Mouse (Mus musculus) midbrain, embryonic 11.5 days (tissue): ENCODE results near the gene Prn. TPM values are rescaled to one million over a fixed set of nuclear protein-coding genes. Genes with fewer than 3 reads are reported as not detected.

Experiments
- ATAC-seq: fragments of 200-750 bp; cut with Nextera tagmentation; 2 replicates; pipeline ENCODE4 v1.8.0; 2017; ENCODE audit warnings: moderate TSS enrichment, moderate library complexity; ENCODE audit not compliant: low FRiP score
- DNase-seq: peaks from one replicate; pipeline ENCODE4 v3.0.0; 2015; ENCODE audit warnings: low spot score; ENCODE audit errors: missing footprints
- H3K27ac ChIP-seq: fragments of 300-500 bp; sonication (generic); 2 replicates; pipeline ENCODE4 v1.5.1; 2014; ENCODE audit warnings: low read depth, low read length
- H3K27me3 ChIP-seq: fragments of 300-500 bp; sonication (generic); 2 replicates; pipeline ENCODE4 v1.6.1; 2014; ENCODE audit warnings: mild to moderate bottlenecking, low read length, moderate library complexity, mixed read lengths; ENCODE audit not compliant: control insufficient read depth, insufficient read depth
- H3K36me3 ChIP-seq: fragments of 300-500 bp; sonication (generic); 2 replicates; pipeline ENCODE4 v1.6.1; 2014; ENCODE audit warnings: mild to moderate bottlenecking, low read length, moderate library complexity, mixed read lengths; ENCODE audit not compliant: control insufficient read depth, insufficient read depth
- H3K4me1 ChIP-seq: fragments of 300-500 bp; sonication (generic); 2 replicates; pipeline ENCODE4 v1.6.1; 2014; ENCODE audit warnings: low read length; ENCODE audit not compliant: control insufficient read depth, insufficient read depth
- H3K4me2 ChIP-seq: fragments of 300-500 bp; sonication (generic); 2 replicates; pipeline ENCODE4 v1.6.1; 2014; ENCODE audit warnings: mild to moderate bottlenecking, moderate library complexity
- H3K4me3 ChIP-seq: fragments of 300-500 bp; sonication (generic); 2 replicates; pipeline ENCODE4 v1.5.1; 2014; ENCODE audit warnings: low read depth, low read length
- H3K9ac ChIP-seq: fragments of 300-500 bp; sonication (generic); 2 replicates; pipeline ENCODE4 v1.6.1; 2014; ENCODE audit warnings: low read length
- H3K9me3 ChIP-seq: fragments of 300-500 bp; sonication (generic); 2 replicates; pipeline ENCODE4 v1.6.1; 2016; ENCODE audit warnings: low read length; ENCODE audit not compliant: control insufficient read depth
- WGBS: fragments of 180-500 bp; shearing (Covaris S2); extraction: QIAGEN DNeasy Blood & Tissue Kit; methylation state at CpG from one replicate; pipeline ENCODE4 v1.1.7; 2014; 5-methylcytosine and 5-hydroxymethylcytosine counted together
- polyA plus RNA-seq: library from polyadenylated mRNA; unstranded; fragments of >200 nt; fragmentation: Nextera tagmentation; extraction: Ambion mirVana; gene quantifications from 2 replicates; pipeline ENCODE4 v1.2.1, GENCODE M21; 2014

Gene Prn
- polyA plus RNA-seq, 1 experiment from 2014 or later = not detected

DNA sequence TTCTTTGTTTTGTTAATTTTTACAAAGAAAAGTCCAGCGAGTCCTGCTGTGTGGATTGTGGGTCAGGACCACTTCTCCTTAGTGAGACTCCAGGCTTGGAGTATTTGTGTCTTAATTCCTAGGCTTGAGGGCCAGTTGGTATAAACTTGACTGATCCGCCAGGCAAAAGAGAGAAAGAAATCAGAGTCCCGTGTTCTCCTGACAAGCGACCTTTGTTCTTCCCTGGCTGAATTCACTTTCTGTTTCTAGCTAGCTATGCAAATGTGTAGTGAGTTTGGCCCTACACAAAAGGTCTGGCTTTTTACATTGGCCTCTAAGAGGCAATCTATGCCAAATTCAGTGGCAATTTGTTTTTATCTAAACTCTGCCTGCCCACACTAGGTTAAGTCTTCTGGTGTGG is 28.0 kb upstream of the Prn start:
- Histone ChIP-seq H3K4me1 (peaks cover 7% of the 10 kb centered on the region; the same call in 1 of the 2 replicates), H3K9me3 (no peaks in the 10 kb centered on the region), H3K4me2 (no peak overlapping the region), H3K27me3 (no peaks in the 10 kb centered on the region), H3K4me3 (no peak overlapping the region), H3K9ac (no peak overlapping the region), H3K36me3 (no peaks in the 10 kb centered on the region), H3K27ac (no peak overlapping the region)
- DNase-seq = no peak
- no peak for ATAC-seq
- WGBS = 66% methylated on average over 4 of the region's 4 CpGs

DNA sequence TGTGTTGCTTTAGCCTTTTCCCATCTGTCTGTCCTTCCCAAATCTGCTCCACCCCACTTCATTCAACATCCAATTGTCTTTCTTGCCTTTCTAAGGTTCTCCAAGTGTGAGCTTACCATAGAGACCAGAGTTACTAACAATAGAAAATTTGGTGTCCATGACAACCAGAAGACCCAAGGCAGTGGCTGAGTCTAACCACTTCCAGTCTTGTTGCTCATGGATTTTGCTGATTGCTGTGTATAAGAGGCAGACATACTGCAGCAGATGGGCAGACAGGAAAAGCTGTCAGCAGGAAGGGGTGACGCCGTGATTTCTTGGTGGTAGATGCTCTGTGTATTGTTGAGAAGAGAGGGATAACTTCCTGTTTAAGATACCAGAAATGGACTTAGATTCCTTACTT is 26.6 kb upstream of the Prn start:
- Histone ChIP-seq H3K9ac (no peak overlapping the region), H3K4me1 (peaks cover 7% of the 10 kb centered on the region; the same call in 1 of the 2 replicates), H3K4me3 (no peak overlapping the region), H3K9me3 (no peaks in the 10 kb centered on the region), H3K27ac (no peak overlapping the region), H3K27me3 (no peaks in the 10 kb centered on the region), H3K4me2 (no peak overlapping the region), H3K36me3 (no peaks in the 10 kb centered on the region)
- 0 out of 2 replicates have a peak, but pooled peaks have one; percentile 33 for ATAC-seq
- peak; percentile 2 for DNase-seq
- WGBS = 55% methylated on average over 2 of the region's 2 CpGs

DNA sequence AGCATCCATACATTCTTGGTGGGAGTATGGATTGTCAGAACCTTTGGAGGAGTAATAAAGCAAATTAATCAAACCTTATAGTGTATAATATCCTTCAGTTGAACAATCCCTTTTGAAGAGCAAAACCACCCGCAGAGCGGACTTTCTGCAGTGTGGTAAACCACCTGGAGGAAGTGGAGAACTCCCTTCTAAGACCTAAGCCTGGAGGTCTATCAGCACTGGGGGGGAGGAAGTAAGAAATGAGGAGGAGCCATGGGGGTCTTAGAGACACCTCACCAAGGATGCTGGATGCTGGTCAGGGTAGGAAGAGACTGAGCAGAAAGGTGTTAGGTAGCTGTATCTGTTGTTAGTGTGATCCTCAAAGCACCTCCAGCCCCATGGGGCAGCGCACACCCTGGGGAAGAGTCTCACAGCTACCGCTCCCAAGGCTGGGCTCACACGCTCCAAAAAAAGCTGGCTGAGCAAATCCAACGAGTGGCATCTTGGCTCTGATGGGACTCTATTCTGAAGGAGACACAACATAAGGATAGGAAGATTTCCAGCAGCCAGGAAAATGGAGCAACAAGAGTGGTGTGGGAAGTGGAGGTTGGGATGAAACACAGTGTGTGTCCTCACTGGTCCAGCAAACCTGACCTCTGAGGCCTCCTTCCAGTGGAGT is 23.1 kb upstream of the Prn start:
- 88% methylated on average over 6 of the region's 6 CpGs for WGBS
- ATAC-seq (no peak), DNase-seq (no peak)
- Histone ChIP-seq H3K27me3 (no peaks in the 10 kb centered on the region; the same call in 1 of the 2 replicates), H3K9me3 (no peaks in the 10 kb centered on the region), H3K4me1 (peaks cover 7% of the 10 kb centered on the region; the same call in 1 of the 2 replicates), H3K4me3 (no peak overlapping the region), H3K36me3 (no peaks in the 10 kb centered on the region), H3K27ac (no peak overlapping the region), H3K4me2 (no peak overlapping the region), H3K9ac (no peak overlapping the region)

DNA sequence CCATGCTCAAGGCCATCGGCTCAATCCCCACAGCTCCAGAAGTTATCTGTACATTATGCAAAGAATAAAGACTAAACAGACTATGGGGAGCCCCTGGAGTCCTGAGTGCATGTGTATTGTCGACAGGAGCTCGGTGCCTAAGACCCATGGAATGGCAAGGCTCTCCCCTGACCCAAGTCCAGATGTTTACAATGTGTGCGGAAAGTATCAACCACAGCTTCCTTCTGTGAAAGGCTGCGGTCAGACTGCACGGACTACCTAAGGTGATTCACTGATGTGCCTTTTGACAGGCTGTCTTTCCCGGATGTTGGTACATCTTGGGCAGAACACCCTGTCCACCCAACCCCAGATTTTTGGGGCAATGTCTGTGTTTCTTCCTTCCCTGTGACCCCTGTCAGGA is 21.5 kb upstream of the Prn start:
- WGBS = 88% methylated on average over 7 of the region's 7 CpGs
- no peak overlapping the region for H3K4me3 ChIP-seq
- no peak overlapping the region for H3K4me2 ChIP-seq
- H3K27ac ChIP-seq = no peak overlapping the region
- H3K27me3 ChIP-seq = no peaks in the 10 kb centered on the region; the same call in 1 of the 2 replicates
- ATAC-seq (no peak), DNase-seq (no peak)
- peaks cover 7% of the 10 kb centered on the region; the same call in 1 of the 2 replicates for H3K4me1 ChIP-seq
- H3K9me3 ChIP-seq = no peaks in the 10 kb centered on the region
- no peak overlapping the region for H3K9ac ChIP-seq
- H3K36me3 ChIP-seq = no peaks in the 10 kb centered on the region

DNA sequence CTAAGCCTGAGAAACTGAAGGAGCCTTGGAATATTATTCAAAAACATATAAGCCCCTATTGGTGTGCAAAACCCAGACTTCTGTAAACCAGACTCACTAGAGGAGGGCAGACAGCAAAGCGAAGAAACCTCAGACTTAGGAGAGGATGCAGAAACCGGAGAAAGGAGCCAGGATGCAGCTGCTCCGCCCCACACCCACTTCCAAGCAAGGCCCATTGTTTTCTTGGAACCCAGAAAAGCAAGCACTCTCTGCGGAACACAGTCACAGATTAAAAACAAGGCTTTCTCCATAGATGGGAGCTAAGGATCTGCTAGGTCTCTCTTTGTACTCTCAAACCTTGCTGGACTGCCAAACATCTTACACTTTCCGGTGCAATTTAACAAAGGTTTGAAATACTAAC is 17.2 kb upstream of the Prn start:
- Histone ChIP-seq H3K27ac (no peak overlapping the region), H3K36me3 (no peaks in the 10 kb centered on the region), H3K9me3 (no peaks in the 10 kb centered on the region), H3K4me2 (no peak overlapping the region), H3K4me1 (peaks cover 5% of the 10 kb centered on the region; the same call in 1 of the 2 replicates), H3K9ac (peak overlapping the region; percentile 10; the same call in 1 of the 2 replicates), H3K27me3 (no peaks in the 10 kb centered on the region; the same call in 1 of the 2 replicates), H3K4me3 (no peak overlapping the region)
- ATAC-seq = no peak
- peak; percentile 85 for DNase-seq
- WGBS = 23% methylated on average over 5 of the region's 5 CpGs

DNA sequence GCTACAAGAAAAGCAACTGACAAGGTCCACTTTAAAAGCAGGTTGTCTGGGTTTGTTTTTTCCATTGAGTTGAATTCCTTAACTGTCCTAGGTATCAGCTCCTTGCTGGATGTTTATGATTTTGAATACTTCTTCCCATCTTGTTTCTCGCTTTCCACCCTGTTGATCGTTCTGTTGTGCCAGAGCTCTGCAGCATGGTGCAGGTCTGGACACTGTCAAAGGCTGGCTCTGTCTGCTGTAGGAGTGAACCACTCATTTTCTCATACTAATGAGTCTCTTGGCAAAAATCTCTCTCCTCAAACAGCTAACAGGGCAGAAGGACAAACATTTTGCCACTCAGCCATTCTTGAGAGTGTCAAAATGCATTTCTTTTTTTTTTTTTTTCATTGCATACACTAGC is 14.7 kb upstream of the Prn start:
- Histone ChIP-seq H3K27me3 (no peaks in the 10 kb centered on the region; the same call in 1 of the 2 replicates), H3K36me3 (no peaks in the 10 kb centered on the region), H3K9ac (no peak overlapping the region), H3K4me2 (no peak overlapping the region), H3K27ac (no peak overlapping the region), H3K9me3 (no peaks in the 10 kb centered on the region), H3K4me1 (peaks cover 5% of the 10 kb centered on the region; the same call in 1 of the 2 replicates), H3K4me3 (no peak overlapping the region)
- DNase-seq = peak; percentile 66
- WGBS = 77% methylated on average over 2 of the region's 2 CpGs
- no peak for ATAC-seq

DNA sequence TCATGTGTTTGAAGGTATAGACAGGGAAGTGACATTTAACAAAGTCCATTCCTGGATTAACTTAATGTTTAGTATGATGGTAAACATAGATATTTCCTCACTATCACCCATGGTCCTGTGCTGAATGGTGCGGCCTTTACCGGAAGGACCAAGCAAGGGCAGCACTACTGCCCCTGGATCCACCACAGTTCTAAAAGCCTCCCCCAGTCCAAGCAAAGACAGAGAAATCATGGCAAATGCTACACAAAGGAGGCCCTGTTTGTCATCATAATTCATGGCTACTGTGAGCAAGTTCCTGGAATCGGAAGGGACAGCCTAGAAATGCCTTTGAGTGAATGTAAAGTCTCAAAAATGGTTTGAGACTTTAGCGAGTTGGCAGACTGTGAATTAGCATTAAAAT is 13.7 kb upstream of the Prn start:
- no peak overlapping the region for H3K27ac ChIP-seq
- WGBS = 93% methylated on average over 4 of the region's 4 CpGs
- no peak for ATAC-seq

DNA sequence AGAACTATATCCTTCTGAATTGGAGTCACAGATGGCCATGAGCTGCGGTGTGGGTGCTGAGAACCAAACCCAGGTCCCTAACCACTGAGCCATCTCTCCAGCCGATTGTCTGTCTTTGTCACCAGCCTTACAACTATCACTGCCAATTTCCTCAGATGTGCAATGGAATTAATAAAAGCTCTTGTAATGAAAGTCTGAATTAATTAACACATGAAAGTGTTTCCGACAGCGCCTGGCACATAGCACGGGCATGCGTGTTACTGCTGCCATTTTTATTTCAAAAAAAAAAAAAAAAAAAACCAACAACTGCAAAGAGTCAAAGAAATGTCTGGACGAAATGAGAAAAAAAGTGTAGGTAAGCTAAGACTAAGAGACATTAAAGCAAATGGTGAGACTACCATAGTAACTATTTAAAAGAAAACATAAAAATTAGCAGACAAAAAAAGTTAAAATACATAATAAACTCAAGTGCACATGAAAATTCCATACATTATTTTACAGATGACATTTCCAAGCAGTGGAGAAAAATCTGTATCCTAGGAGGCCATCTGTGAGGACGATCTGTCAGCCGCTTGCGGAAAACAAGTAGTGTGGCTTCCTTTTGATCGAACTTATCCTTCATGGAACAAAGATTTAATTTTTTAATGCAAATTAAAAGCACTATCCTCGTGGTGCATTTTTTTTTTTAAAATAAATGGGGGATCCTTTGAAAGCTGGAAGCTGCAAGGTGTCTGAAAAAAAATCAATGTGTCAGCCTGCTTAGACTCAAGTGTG is 12.2 kb upstream of the Prn start:
- H3K4me3 ChIP-seq = no peak overlapping the region
- no peak overlapping the region for H3K4me2 ChIP-seq
- no peak overlapping the region for H3K9ac ChIP-seq
- H3K4me1 ChIP-seq = peaks cover 2% of the 10 kb centered on the region; the same call in 1 of the 2 replicates
- H3K27me3 ChIP-seq = no peaks in the 10 kb centered on the region
- ATAC-seq (no peak), DNase-seq (no peak)
- WGBS = 88% methylated on average over 12 of the region's 12 CpGs
- no peaks in the 10 kb centered on the region for H3K9me3 ChIP-seq
- H3K27ac ChIP-seq = no peak overlapping the region
- no peaks in the 10 kb centered on the region for H3K36me3 ChIP-seq

More for the DNA sequence above, 13.7 kb upstream of the Prn start:
- H3K4me1 ChIP-seq = peaks cover 5% of the 10 kb centered on the region; the same call in 1 of the 2 replicates
- no peak overlapping the region for H3K4me2 ChIP-seq
- H3K36me3 ChIP-seq = no peaks in the 10 kb centered on the region
- H3K4me3 ChIP-seq = no peak overlapping the region
- no peak overlapping the region for H3K9ac ChIP-seq
- no peaks in the 10 kb centered on the region; the same call in 1 of the 2 replicates for H3K27me3 ChIP-seq
- H3K9me3 ChIP-seq = no peaks in the 10 kb centered on the region
- peak; percentile 64 for DNase-seq

DNA sequence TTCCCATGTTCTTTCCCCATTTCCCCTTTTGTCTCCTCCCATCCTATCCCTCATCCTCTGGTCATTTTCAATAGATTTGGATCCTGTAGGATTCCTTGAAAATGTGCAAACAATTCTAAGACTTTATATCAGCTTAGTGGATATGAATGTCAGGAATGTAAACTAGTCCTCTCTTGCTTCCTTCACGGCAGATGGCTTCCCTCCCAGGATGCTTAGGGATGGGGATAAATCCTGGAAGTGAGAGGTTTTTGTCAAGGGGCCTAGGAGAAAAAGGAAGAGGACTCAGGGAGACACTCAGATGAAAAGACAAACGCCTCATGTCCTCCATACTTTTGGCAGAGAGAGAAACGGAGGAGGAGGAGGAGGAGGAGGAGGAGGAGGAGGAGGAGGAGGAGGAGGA is 7.3 kb upstream of the Prn start:
- Histone ChIP-seq H3K36me3 (no peaks in the 10 kb centered on the region), H3K4me2 (no peak overlapping the region), H3K27me3 (no peaks in the 10 kb centered on the region), H3K9ac (no peak overlapping the region), H3K9me3 (no peaks in the 10 kb centered on the region), H3K4me3 (no peak overlapping the region), H3K27ac (no peak overlapping the region), H3K4me1 (no peaks in the 10 kb centered on the region)
- WGBS = 38% methylated on average over 1 of the region's 3 CpGs
- no peak for ATAC-seq
- DNase-seq = peak; percentile 59
